Mouse (Mus musculus): ENCODE measurements around the gene Svs3a. TPM values are rescaled to one million over a fixed set of nuclear protein-coding genes. Genes with fewer than 3 reads are reported as not detected.

The Svs3a gene
- polyA plus RNA-seq, 1 experiment from 2014 or later = not detected

Other genes starting within 250 kb of the Svs3a start
- 14.9 and 19.5 TPM in 2 replicates for gene Stk4, start 218.9 kb upstream of the Svs3a start, polyA plus RNA-seq (2014; fragmentation: Nextera tagmentation; extraction: Ambion mirVana)
- 55.5 and 60.7 TPM in 2 replicates for gene Tomm34, start 218.1 kb upstream of the Svs3a start, polyA plus RNA-seq (2014; fragmentation: Nextera tagmentation; extraction: Ambion mirVana)
- 0.22 and 0.28 TPM in 2 replicates for gene Kcns1, start 118.2 kb upstream of the Svs3a start, polyA plus RNA-seq (2014; fragmentation: Nextera tagmentation; extraction: Ambion mirVana)
- not detected in 2 replicates for gene Wfdc5, start 106.5 kb upstream of the Svs3a start, polyA plus RNA-seq (2014; fragmentation: Nextera tagmentation; extraction: Ambion mirVana)
- not detected in 2 replicates for gene Wfdc12, start 98.7 kb upstream of the Svs3a start, polyA plus RNA-seq (2014; fragmentation: Nextera tagmentation; extraction: Ambion mirVana)
- gene Wfdc15a, start 89.1 kb upstream of the Svs3a start, polyA plus RNA-seq (2014; fragmentation: Nextera tagmentation; extraction: Ambion mirVana) = not detected in 2 replicates
- gene Wfdc15b, start 67.6 kb upstream of the Svs3a start, polyA plus RNA-seq (2014; fragmentation: Nextera tagmentation; extraction: Ambion mirVana) = not detected in 2 replicates
- gene Svs2, start 50.8 kb upstream of the Svs3a start, polyA plus RNA-seq (2014; fragmentation: Nextera tagmentation; extraction: Ambion mirVana) = not detected in 2 replicates
- gene Svs3b, start 32.6 kb upstream of the Svs3a start, polyA plus RNA-seq (2014; fragmentation: Nextera tagmentation; extraction: Ambion mirVana) = not detected in 2 replicates
- not detected in 2 replicates for gene Svs4, start 10.8 kb upstream of the Svs3a start, polyA plus RNA-seq (2014; fragmentation: Nextera tagmentation; extraction: Ambion mirVana)
- not detected in 2 replicates for gene Svs6, start 27.5 kb downstream of the Svs3a start, polyA plus RNA-seq (2014; fragmentation: Nextera tagmentation; extraction: Ambion mirVana)
- gene Svs5, start 43.5 kb downstream of the Svs3a start, polyA plus RNA-seq (2014; fragmentation: Nextera tagmentation; extraction: Ambion mirVana) = not detected in 2 replicates
- gene Slpi, start 99.8 kb downstream of the Svs3a start, polyA plus RNA-seq (2014; fragmentation: Nextera tagmentation; extraction: Ambion mirVana) = 0.63 and 1.3 TPM in 2 replicates
- gene Rbpjl, start 113.9 kb downstream of the Svs3a start, polyA plus RNA-seq (2014; fragmentation: Nextera tagmentation; extraction: Ambion mirVana) = 0.05 and 0.08 TPM in 2 replicates
- 0.97 and 1.4 TPM in 2 replicates for gene Matn4, start 115.9 kb downstream of the Svs3a start, polyA plus RNA-seq (2014; fragmentation: Nextera tagmentation; extraction: Ambion mirVana)
- 33.5 and 40.1 TPM in 2 replicates for gene Sdc4, start 154.6 kb downstream of the Svs3a start, polyA plus RNA-seq (2014; fragmentation: Nextera tagmentation; extraction: Ambion mirVana)
- gene Sys1, start 167.7 kb downstream of the Svs3a start, polyA plus RNA-seq (2014; fragmentation: Nextera tagmentation; extraction: Ambion mirVana) = 45.7 and 47.6 TPM in 2 replicates
- gene Gm20458, start 171.7 kb downstream of the Svs3a start, polyA plus RNA-seq (2014; fragmentation: Nextera tagmentation; extraction: Ambion mirVana) = 8.0 and 16.3 TPM in 2 replicates
- gene Trp53tg5, start 184.5 kb downstream of the Svs3a start, polyA plus RNA-seq (2014; fragmentation: Nextera tagmentation; extraction: Ambion mirVana) = not detected in 2 replicates
- 13.1 and 21.3 TPM in 2 replicates for gene Dbndd2, start 196.8 kb downstream of the Svs3a start, polyA plus RNA-seq (2014; fragmentation: Nextera tagmentation; extraction: Ambion mirVana)
- 58.8 and 64.3 TPM in 2 replicates for gene Pigt, start 208.3 kb downstream of the Svs3a start, polyA plus RNA-seq (2014; fragmentation: Nextera tagmentation; extraction: Ambion mirVana)

Measured in heart, embryonic 14.5 days (tissue).